9 mouse cellular contexts compared by ENCODE assay signal in genomic region chr5:91739433-91740158, GRCm38 (mm10).
DNase-seq lines count a peak whose midpoint lies in the region; ATAC-seq and TF ChIP-seq lines count a peak whose summit lies in the region.
"Had no signal": no experiment of that assay in that cellular context is flagged by ENCODE, and none has a peak within 500 bp of the region (broad histone marks: within the 10 kb centered on the region; RNA-seq: fewer than 3 reads in every experiment).

No protein-coding gene starts in this region.

- 29% methylated on average over 16 of the region's 16 CpGs for WGBS in lung, postnatal 0 days

- no peak overlapping the region for H3K4me3 ChIP-seq in lung, postnatal 0 days (ENCODE audit: low read depth, low read length)
- H3K4me3 ChIP-seq: limb, embryonic 12.5 days had no signal

- no peaks in the 10 kb centered on the region for H3K4me1 ChIP-seq in lung, postnatal 0 days (ENCODE audit: insufficient read depth, low read depth, low read length)

- peak; percentile 60 for ATAC-seq in lung, postnatal 0 days
- no peak for ATAC-seq in CD4-positive, CD25-positive, alpha-beta regulatory T cell, adult 4 months
- ATAC-seq in cerebellum, adult (ENCODE audit: insufficient number of reproducible peaks, low FRiP score, low TSS enrichment), result no peak

- no peak overlapping the region for H3K4me2 ChIP-seq in lung, postnatal 0 days (replicated peaks; ENCODE audit: low read depth, low read length)
- H3K4me2 ChIP-seq: limb, embryonic 12.5 days had no signal

- no peaks in the 10 kb centered on the region for H3K27me3 ChIP-seq in lung, postnatal 0 days (replicated peaks; ENCODE audit: insufficient read depth, low read length)
- H3K27me3 ChIP-seq: limb, embryonic 12.5 days had no signal

- H3K36me3 ChIP-seq in lung, postnatal 0 days (ENCODE audit: insufficient read depth, low read length), result no peaks in the 10 kb centered on the region
- H3K36me3 ChIP-seq: limb, embryonic 12.5 days had no signal

- no peak overlapping the region for H3K27ac ChIP-seq in lung, postnatal 0 days (ENCODE audit: low read length)
- H3K27ac ChIP-seq: limb, embryonic 12.5 days had no signal

- no peak for TF ChIP-seq CTCF in lung, postnatal 0 days (IDR thresholded peaks at IDR 0.05)

- H3K9me3 ChIP-seq in lung, postnatal 0 days (ENCODE audit: low read length), result no peaks in the 10 kb centered on the region
- H3K9me3 ChIP-seq: limb, embryonic 12.5 days had no signal

- DNase-seq in adrenal gland, postnatal 10 days, result peak; percentile 11
- DNase-seq in adrenal gland, adult 2 months, result no peak
- peak; percentile 80 for DNase-seq in urinary bladder, postnatal 14 days (ENCODE audit: low spot score)
- DNase-seq in urinary bladder, postnatal 10 days (ENCODE audit: low spot score), result no peak
- peak; percentile 48 to 71 for DNase-seq in layer of hippocampus, adult 18-20 months (ENCODE audit: low spot score in 2 of 2)
- DNase-seq in lung, postnatal 0 days (ENCODE audit: low spot score), result peak; percentile 39

- TF ChIP-seq EP300 in lung, postnatal 0 days (IDR thresholded peaks at IDR 0.05), result no peak

- no peak overlapping the region for H3K9ac ChIP-seq in lung, postnatal 0 days (replicated peaks; ENCODE audit: low read depth)
- H3K9ac ChIP-seq: limb, embryonic 12.5 days had no signal

Comparison
In these comparisons a context has a peak if more than half of its experiments do, and no peak if none do; other contexts are left out.
1. DNase-seq: peak in adrenal gland, postnatal 10 days (single experiment), urinary bladder, postnatal 14 days (single experiment), layer of hippocampus, adult 18-20 months (2 of 2) and lung, postnatal 0 days (single experiment); none in adrenal gland, adult 2 months (single experiment) and urinary bladder, postnatal 10 days (single experiment).